Mouse (Mus musculus): Measurements from ENCODE around the gene M6pr.

GRCm38 (mm10) chr6:122339047-122339647, 30.6 kb downstream of the M6pr start:
- TF ChIP-seq POLR2A (IDR thresholded peaks at IDR 0.05; ENCODE audit: borderline replicate concordance, control insufficient read depth, low read depth, low read length) (no peak), CTCF (IDR thresholded peaks at IDR 0.05; ENCODE audit: control insufficient read depth, insufficient read depth, low read length) (no peak)

Measured in bone marrow, adult 2 months (tissue).